Mouse (Mus musculus) hindbrain, embryonic 12.5 days (tissue): ENCODE data around the gene Prkg1. TPM values are rescaled to one million over a fixed set of nuclear protein-coding genes. Genes with fewer than 3 reads are reported as not detected.

Experiments
- ATAC-seq: fragments of 200-750 bp; cut with Nextera tagmentation; 2 replicates; pipeline ENCODE4 v1.8.0; 2017; ENCODE audit warnings: moderate TSS enrichment; ENCODE audit not compliant: low FRiP score
- H3K27ac ChIP-seq: fragments of 300-500 bp; sonication (generic); 2 replicates; pipeline ENCODE4 v1.5.1; 2016; ENCODE audit warnings: mild to moderate bottlenecking
- H3K27me3 ChIP-seq: fragments of 300-500 bp; sonication (generic); 2 replicates; pipeline ENCODE4 v1.6.1; 2016; ENCODE audit warnings: mild to moderate bottlenecking
- H3K36me3 ChIP-seq: fragments of 300-500 bp; sonication (generic); 2 replicates; pipeline ENCODE4 v1.6.1; 2016; ENCODE audit warnings: mild to moderate bottlenecking
- H3K4me1 ChIP-seq: fragments of 300-500 bp; sonication (generic); 2 replicates; pipeline ENCODE4 v1.6.1; 2016
- H3K4me2 ChIP-seq: fragments of 300-500 bp; sonication (generic); replicated peaks from 2 replicates; pipeline ENCODE4 v1.6.1; 2016; ENCODE audit warnings: mild to moderate bottlenecking
- H3K4me3 ChIP-seq: fragments of 300-500 bp; sonication (generic); 2 replicates; pipeline ENCODE4 v1.5.1; 2016; ENCODE audit warnings: mild to moderate bottlenecking
- H3K9ac ChIP-seq: fragments of 300-500 bp; sonication (generic); 2 replicates; pipeline ENCODE4 v1.6.1; 2016; ENCODE audit warnings: mild to moderate bottlenecking, moderate library complexity
- H3K9me3 ChIP-seq: fragments of 300-500 bp; sonication (generic); replicated peaks from 2 replicates; pipeline ENCODE4 v1.6.1; 2016; ENCODE audit warnings: mild to moderate bottlenecking
- WGBS: fragments of 180-500 bp; shearing (Covaris S2); methylation state at CpG from one replicate; pipeline ENCODE4 v1.1.7; 2016; 5-methylcytosine and 5-hydroxymethylcytosine counted together
- polyA plus RNA-seq: library from polyadenylated mRNA; unstranded; fragments of >200 nt; fragmentation: Nextera tagmentation; extraction: Ambion mirVana; gene quantifications from 2 replicates; pipeline ENCODE4 v1.2.1, GENCODE M21; 2016

Gene Prkg1
- polyA plus RNA-seq, 1 experiment from 2014 or later: 9.2 TPM

DNA sequence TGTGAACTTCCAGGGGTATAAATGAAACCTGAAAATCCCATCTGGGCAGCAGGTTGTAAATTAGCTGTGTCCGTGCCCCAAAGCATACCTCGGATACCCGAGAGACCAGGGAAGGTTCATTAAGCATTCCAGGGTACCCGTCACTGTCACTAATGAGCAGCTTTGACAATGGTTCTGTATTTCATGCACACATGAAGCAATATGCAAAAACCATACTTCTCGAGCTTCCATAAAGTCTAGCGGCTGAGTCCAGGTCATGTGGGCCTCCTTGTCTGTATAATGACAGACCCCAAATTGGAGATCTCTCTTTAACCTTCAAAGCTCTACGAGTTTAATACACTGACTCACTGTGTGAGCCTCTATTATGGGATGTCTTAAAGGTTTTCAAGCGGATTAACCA lies 1088.5 kb downstream of the Prkg1 start:
- WGBS: 58% methylated on average over 8 of the region's 8 CpGs
- no peaks in the 10 kb centered on the region for H3K9me3 ChIP-seq
- ATAC-seq: no peak

DNA sequence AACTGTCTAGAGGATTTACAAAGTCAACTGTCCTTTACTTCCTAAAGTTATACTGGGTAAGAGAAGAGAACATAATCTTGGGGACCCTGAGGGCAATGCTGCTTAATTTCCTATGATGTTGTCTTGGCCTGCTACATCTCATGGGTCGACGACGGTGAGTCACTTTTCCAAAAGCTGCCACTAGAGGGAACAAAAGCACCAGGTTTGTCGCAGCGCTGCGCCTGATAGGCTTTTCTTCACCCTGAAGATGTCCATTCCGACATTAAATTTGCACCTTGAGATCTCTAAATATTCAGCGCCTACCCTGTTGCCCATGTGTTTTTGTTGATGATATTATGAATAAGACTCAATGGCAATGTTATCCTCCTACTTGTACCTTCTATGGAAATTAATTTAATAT lies 1100.6 kb downstream of the Prkg1 start:
- no peaks in the 10 kb centered on the region for H3K27me3 ChIP-seq
- no peak overlapping the region for H3K4me3 ChIP-seq
- peak; percentile 68; the same call in 1 of the 2 replicates for ATAC-seq
- no peak overlapping the region for H3K27ac ChIP-seq
- H3K36me3 ChIP-seq: no peaks in the 10 kb centered on the region
- no peak overlapping the region for H3K9ac ChIP-seq
- H3K4me1 ChIP-seq: no peaks in the 10 kb centered on the region
- H3K9me3 ChIP-seq: no peaks in the 10 kb centered on the region
- no peak overlapping the region for H3K4me2 ChIP-seq
- 9% methylated on average over 8 of the region's 8 CpGs for whole genome bisulfite sequencing

More for the DNA sequence above, 1088.5 kb downstream of the Prkg1 start:
- H3K27me3 ChIP-seq: no peaks in the 10 kb centered on the region
- no peaks in the 10 kb centered on the region for H3K4me1 ChIP-seq
- H3K4me3 ChIP-seq: no peak overlapping the region
- no peaks in the 10 kb centered on the region for H3K36me3 ChIP-seq
- H3K4me2 ChIP-seq: no peak overlapping the region
- H3K9ac ChIP-seq: no peak overlapping the region
- no peak overlapping the region for H3K27ac ChIP-seq

DNA sequence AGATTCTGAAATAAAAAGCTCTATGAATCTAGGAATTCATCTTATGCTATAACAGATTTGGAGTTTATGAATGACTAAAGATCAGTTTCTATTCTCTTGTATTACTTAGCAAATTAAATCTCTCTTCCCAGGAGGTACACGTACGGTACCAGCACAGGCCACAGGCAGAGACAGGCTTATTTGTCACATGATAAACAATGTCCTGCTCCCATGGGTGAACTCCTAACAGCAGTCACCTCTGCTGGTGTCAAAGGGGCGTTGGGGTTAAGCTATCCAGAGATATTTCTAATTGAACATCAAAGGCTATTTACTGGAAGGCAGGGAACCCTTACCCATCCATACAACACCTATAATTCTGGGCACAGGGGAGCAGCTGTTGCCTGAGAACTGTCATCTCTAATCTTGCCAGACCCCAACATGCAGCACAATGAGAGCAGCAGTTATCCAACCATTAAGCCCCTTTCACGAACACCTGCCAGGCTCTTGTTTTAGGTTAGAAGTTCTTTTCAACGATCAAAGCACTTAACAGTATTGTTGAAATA lies 1122.1 kb downstream of the Prkg1 start:
- no peak overlapping the region for H3K27ac ChIP-seq
- WGBS: 45% methylated on average over 5 of the region's 5 CpGs
- H3K9me3 ChIP-seq: no peaks in the 10 kb centered on the region
- H3K4me3 ChIP-seq: no peak overlapping the region
- H3K36me3 ChIP-seq: no peaks in the 10 kb centered on the region
- H3K27me3 ChIP-seq: no peaks in the 10 kb centered on the region
- ATAC-seq: no peak
- H3K9ac ChIP-seq: no peak overlapping the region
- H3K4me2 ChIP-seq: no peak overlapping the region
- H3K4me1 ChIP-seq: no peaks in the 10 kb centered on the region

DNA sequence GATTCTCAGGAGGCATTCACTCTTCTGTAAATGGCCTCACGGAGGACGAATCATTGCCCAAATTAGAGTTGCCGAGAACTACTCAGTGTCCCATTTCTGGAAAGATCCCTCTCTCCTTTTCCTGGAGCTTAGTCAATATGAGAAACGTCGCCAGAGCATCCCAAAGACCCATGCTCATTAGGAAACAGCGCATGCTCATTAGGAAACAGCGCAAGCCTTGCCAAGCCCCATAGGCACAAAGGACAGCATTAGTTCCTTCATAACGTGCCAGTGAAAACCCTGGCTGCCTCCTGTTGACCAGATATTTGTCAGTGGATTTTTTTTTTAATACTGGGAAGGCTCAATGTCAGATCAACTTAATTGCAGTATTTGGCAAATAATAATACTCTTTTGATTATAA lies 1127.4 kb downstream of the Prkg1 start:
- no peak for ATAC-seq
- H3K27ac ChIP-seq: no peak overlapping the region
- H3K36me3 ChIP-seq: no peaks in the 10 kb centered on the region
- H3K9me3 ChIP-seq: no peaks in the 10 kb centered on the region
- WGBS: 85% methylated on average over 8 of the region's 8 CpGs
- no peak overlapping the region for H3K4me3 ChIP-seq
- no peak overlapping the region for H3K9ac ChIP-seq
- no peak overlapping the region for H3K4me2 ChIP-seq
- H3K4me1 ChIP-seq: no peaks in the 10 kb centered on the region
- no peaks in the 10 kb centered on the region for H3K27me3 ChIP-seq

DNA sequence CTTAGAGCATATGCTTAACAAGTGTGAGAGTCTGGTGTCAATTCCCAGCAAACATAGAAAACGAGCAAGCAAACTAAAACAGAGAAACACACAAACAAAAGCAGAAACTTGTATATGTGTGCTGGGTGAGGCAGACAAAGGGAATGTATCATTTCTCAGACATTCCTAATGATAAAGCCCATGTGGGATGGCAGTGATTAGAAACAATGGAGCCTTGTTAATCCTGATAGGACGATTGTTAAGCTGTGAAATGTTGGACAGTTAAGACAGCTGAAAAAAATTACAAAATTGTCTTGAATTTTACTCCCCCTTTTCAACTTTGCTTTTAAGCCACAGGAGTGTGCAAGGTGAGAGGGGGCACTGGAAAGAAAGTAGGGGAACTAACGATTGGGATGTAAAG lies 1133.8 kb downstream of the Prkg1 start:
- no peaks in the 10 kb centered on the region for H3K36me3 ChIP-seq
- ATAC-seq: no peak
- no peak overlapping the region for H3K4me2 ChIP-seq
- H3K4me1 ChIP-seq: no peaks in the 10 kb centered on the region
- 46% methylated on average over 3 of the region's 3 CpGs for WGBS
- H3K9me3 ChIP-seq: no peaks in the 10 kb centered on the region
- H3K4me3 ChIP-seq: no peak overlapping the region
- no peak overlapping the region for H3K27ac ChIP-seq
- no peaks in the 10 kb centered on the region for H3K27me3 ChIP-seq
- no peak overlapping the region for H3K9ac ChIP-seq

DNA sequence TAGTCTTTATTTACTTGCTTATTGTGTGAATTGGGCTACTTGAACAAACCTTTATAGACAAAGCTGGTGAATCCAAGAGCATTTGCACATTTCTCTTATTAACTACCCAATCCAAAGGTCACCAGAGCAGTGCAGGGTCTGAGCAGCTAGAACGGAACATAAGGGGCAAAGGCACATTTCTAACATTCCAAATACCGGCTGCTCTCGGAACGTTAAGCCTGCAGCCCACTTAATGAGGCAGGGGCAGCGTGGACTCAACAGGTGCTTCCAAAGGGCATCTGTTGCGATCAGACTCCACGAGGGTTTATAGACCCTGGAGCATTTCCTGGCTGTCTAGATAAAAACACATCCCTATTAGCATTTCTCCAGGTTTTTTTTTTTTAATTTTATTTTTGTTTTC lies 1138.8 kb downstream of the Prkg1 start:
- Histone ChIP-seq H3K36me3 (no peaks in the 10 kb centered on the region), H3K4me1 (no peaks in the 10 kb centered on the region), H3K9ac (no peak overlapping the region), H3K4me3 (no peak overlapping the region), H3K27ac (no peak overlapping the region), H3K4me2 (no peak overlapping the region), H3K9me3 (no peaks in the 10 kb centered on the region), H3K27me3 (no peaks in the 10 kb centered on the region)
- WGBS: 51% methylated on average over 7 of the region's 7 CpGs
- ATAC-seq: no peak

DNA sequence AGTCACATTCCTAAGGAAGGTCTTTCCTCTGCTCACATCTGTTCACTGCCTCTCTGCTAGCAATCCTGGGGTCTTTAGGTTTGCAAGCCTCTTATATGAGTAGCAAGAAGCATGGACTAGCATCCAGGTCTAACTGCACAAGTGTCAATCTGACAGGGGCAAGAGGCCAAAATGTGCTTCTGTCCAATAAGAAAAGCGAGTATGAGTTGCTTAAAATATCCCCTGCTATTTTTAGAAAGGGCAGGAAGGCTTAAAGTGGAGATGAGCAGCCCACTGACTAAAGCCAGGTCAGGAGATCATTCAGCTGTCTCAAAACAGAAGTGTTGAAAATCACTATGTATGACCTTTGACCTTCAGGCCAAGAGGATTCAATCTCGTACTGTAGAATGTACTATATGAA lies 1139.4 kb downstream of the Prkg1 start:
- WGBS: 72% methylated on average over 2 of the region's 2 CpGs
- no peak for ATAC-seq
- no peaks in the 10 kb centered on the region for H3K36me3 ChIP-seq
- H3K4me2 ChIP-seq: no peak overlapping the region
- no peak overlapping the region for H3K27ac ChIP-seq
- no peaks in the 10 kb centered on the region for H3K4me1 ChIP-seq
- H3K9ac ChIP-seq: no peak overlapping the region
- H3K27me3 ChIP-seq: no peaks in the 10 kb centered on the region
- H3K9me3 ChIP-seq: no peaks in the 10 kb centered on the region
- no peak overlapping the region for H3K4me3 ChIP-seq

DNA sequence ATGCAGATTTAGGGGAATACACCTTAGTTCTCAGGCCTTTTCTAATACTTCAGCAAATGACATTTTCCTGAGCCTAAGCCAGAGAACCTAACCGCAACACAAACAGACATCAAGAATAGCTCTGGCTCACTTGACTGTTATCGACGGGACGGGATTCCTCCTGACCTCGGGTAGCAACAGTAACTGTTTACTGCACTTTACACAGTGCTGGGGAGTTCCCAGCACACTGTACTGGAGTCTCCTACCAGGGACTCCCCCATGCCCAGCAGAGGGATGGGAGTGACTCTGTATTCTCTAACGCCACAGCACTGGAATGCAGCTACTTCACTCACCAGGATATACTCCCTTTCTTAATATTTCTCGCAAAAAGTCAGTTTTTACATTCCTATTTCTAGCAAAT lies 1141.2 kb downstream of the Prkg1 start:
- Histone ChIP-seq H3K9me3 (no peaks in the 10 kb centered on the region), H3K4me1 (no peaks in the 10 kb centered on the region), H3K9ac (no peak overlapping the region), H3K27me3 (no peaks in the 10 kb centered on the region), H3K4me3 (no peak overlapping the region), H3K36me3 (no peaks in the 10 kb centered on the region), H3K4me2 (no peak overlapping the region), H3K27ac (no peak overlapping the region)
- no peak for ATAC-seq
- WGBS: 84% methylated on average over 7 of the region's 7 CpGs

DNA sequence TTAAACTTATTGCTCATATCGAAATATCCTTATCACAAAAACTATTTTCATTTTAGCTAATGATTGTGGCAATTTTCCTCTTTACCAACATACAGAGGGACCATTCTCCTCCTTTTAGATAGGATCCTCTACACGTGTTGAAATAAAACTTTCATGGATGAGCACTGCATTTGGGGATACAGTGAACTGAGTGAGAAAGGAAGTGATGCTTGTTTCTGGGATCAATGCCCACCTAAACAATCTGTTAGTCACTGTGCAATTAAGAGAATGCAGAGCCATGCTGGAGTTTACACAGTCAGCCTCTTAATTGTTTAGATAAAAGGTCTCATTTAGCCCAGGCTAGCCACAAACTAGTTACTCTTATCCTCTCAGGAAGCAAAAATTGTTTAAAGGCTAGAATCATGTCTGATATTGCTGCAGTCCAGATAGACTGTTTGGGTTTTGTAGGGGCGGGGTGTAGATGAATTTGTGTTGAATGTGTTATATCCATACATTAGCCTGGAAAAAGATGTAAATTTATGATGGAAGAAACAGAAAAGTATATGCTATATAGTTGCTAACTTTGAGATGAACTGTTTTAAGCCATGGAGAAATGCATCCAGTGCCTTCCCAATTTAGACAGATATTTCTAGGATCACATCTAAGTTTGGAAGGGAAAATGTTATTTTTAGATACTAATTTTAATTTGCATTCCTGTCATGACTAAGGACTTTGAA lies 1151.5 kb downstream of the Prkg1 start:
- H3K36me3 ChIP-seq: no peaks in the 10 kb centered on the region
- H3K27me3 ChIP-seq: no peaks in the 10 kb centered on the region
- H3K4me1 ChIP-seq: no peaks in the 10 kb centered on the region
- H3K9ac ChIP-seq: no peak overlapping the region
- H3K9me3 ChIP-seq: peaks cover 4% of the 10 kb centered on the region; the same call in 1 of the 2 replicates
- ATAC-seq: no peak
- no peak overlapping the region for H3K4me2 ChIP-seq
- H3K4me3 ChIP-seq: no peak overlapping the region
- WGBS: 82% methylated on average over 3 of the region's 3 CpGs
- H3K27ac ChIP-seq: no peak overlapping the region

DNA sequence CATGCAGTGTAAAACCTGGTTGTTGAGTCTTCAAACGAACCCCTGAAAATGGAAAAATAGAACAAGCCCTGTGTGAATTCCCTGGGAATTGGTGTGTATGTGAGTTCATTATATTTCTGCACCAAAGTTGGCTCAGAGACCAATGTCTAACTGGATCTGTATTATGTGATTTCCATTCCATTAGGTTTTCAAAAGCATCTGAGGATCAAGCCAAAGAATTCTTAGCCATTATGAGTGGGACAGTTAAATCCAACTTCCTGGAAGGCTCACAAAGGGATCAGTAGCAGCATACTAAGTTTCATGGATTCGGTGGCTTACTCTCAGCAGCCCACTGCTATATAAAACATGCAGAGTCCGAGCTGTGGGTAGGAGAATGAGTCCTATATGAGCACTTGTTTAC lies 1178.5 kb downstream of the Prkg1 start:
- WGBS: 82% methylated on average over 3 of the region's 3 CpGs

DNA sequence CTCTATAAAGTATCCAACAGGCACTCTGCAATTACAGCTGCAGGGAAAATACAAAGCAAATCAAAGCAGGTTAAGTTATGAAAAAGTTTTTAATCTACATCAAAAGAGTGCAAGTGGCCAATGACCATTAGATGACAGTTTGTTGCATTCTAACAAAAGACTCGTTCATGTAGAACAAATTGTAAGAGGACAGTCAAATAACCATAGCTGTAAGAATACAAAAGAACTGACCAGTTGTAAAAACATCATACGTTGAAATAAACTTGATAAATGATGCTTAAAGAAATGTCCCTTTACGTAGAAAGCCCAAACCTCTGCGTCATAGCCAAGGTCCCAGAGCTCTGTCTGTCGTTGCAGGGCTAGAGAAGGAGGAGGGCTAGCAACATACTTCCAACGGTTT lies 1200.3 kb downstream of the Prkg1 start:
- Histone ChIP-seq H3K9me3 (0 out of 2 replicates have a peak, but pooled peaks cover 5% of the 10 kb centered on the region), H3K36me3 (no peaks in the 10 kb centered on the region), H3K4me2 (no peak overlapping the region), H3K27me3 (no peaks in the 10 kb centered on the region), H3K9ac (no peak overlapping the region), H3K4me3 (no peak overlapping the region), H3K4me1 (no peaks in the 10 kb centered on the region), H3K27ac (no peak overlapping the region)
- ATAC-seq: no peak
- WGBS: 45% methylated on average over 6 of the region's 6 CpGs

More for the DNA sequence above, 1178.5 kb downstream of the Prkg1 start:
- no peaks in the 10 kb centered on the region for H3K27me3 ChIP-seq
- no peaks in the 10 kb centered on the region for H3K4me1 ChIP-seq
- H3K9me3 ChIP-seq: no peaks in the 10 kb centered on the region
- no peak for ATAC-seq
- no peaks in the 10 kb centered on the region for H3K36me3 ChIP-seq
- no peak overlapping the region for H3K4me2 ChIP-seq
- no peak overlapping the region for H3K4me3 ChIP-seq
- H3K27ac ChIP-seq: no peak overlapping the region
- no peak overlapping the region for H3K9ac ChIP-seq

DNA sequence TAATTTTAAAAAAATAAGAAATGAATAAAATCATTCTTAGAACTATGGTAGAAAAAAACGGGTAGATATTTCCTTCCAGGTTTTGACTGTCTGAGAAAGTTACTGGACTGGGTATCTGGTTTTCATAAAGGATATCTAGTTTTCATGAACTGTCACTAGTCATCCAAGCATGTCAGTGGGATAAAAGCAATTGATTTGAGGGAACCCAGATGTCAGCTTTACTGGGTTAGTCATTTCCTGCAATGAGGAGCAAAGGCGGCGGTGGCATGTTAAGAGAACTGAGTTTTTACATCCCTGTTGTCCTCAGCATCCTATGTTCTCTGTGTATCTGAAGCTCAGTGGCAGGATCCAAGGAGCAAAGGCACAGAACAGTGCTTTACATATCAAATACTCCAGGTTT lies 1201.0 kb downstream of the Prkg1 start:
- Histone ChIP-seq H3K36me3 (no peaks in the 10 kb centered on the region), H3K4me2 (no peak overlapping the region), H3K4me3 (no peak overlapping the region), H3K27ac (no peak overlapping the region), H3K27me3 (no peaks in the 10 kb centered on the region), H3K9ac (no peak overlapping the region), H3K9me3 (0 out of 2 replicates have a peak, but pooled peaks cover 5% of the 10 kb centered on the region), H3K4me1 (no peaks in the 10 kb centered on the region)
- 83% methylated on average over 3 of the region's 3 CpGs for WGBS
- ATAC-seq: no peak

DNA sequence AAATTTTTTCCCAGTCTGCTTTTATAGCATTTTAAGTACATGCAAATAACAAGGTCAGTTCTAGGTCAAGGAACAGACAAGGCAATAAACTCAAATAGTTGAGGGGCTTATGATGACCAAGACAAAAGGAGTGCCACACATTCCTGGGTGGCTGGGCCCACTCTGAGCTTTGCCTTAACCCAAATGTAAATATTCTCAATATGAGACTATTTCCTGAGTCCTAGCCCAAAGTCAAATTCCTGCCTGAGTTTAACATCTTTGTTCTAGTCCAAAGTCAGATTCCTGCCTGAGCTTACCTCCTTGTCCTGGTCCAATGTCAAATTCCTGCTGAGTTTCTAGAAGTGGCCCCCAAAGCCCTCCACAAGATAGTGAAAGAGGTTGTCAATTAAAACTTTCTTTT lies 1206.8 kb downstream of the Prkg1 start:
- no peak overlapping the region for H3K27ac ChIP-seq
- H3K36me3 ChIP-seq: no peaks in the 10 kb centered on the region
- H3K9me3 ChIP-seq: 0 out of 2 replicates have a peak, but pooled peaks cover 5% of the 10 kb centered on the region
- peaks cover 7% of the 10 kb centered on the region; the same call in 1 of the 2 replicates for H3K27me3 ChIP-seq
- H3K9ac ChIP-seq: no peak overlapping the region
- no peak overlapping the region for H3K4me2 ChIP-seq
- ATAC-seq: no peak
- H3K4me1 ChIP-seq: peaks cover 4% of the 10 kb centered on the region; the same call in 1 of the 2 replicates
- no peak overlapping the region for H3K4me3 ChIP-seq
